13 mouse cellular contexts compared by ENCODE assay signal in genomic region chr5:120280991-120281602, GRCm38 (mm10).
DNase-seq lines count a peak whose midpoint lies in the region; ATAC-seq lines count a peak whose summit lies in the region.
"Had no signal": no experiment of that assay in that cellular context is flagged by ENCODE, and none has a peak within 500 bp of the region (broad histone marks: within the 10 kb centered on the region; RNA-seq: fewer than 3 reads in every experiment).

No protein-coding gene starts in this region.

- ATAC-seq in hindbrain, embryonic 13.5 days (ENCODE audit: low FRiP score): no peak
- peak; percentile 44; the same call in 1 of the 2 replicates for ATAC-seq in midbrain, embryonic 15.5 days (replicated peaks)
- no peak for ATAC-seq in erythroblast, adult 5-6 weeks (replicated peaks; ENCODE audit: low FRiP score, poor library complexity, severe bottlenecking)

- H3K4me3 ChIP-seq in hindbrain, embryonic 13.5 days: no peak overlapping the region
- H3K4me3 ChIP-seq in midbrain, embryonic 15.5 days: no peak overlapping the region
- H3K4me3 ChIP-seq: limb, embryonic 15.5 days had no signal

- peak; percentile 50 for DNase-seq in embryo, embryonic 10.5 days (ENCODE audit: low spot score)
- DNase-seq in embryo, embryonic 10 days (ENCODE audit: low spot score): no peak
- peak; percentile 75 for DNase-seq in R1 (ENCODE audit: low read depth, low spot score)
- DNase-seq in frontal cortex, postnatal 14 days (ENCODE audit: low spot score in 2 of 2): no peak
- no peak for DNase-seq in gastrocnemius, postnatal 4 days (ENCODE audit: low spot score in 2 of 2)
- DNase-seq: adrenal gland, postnatal 36 days; heart, postnatal 10 days; lung, postnatal 36 days; thymus, postnatal 4 days had no signal

- H3K9ac ChIP-seq in hindbrain, embryonic 13.5 days: peak overlapping the region; percentile 51; the same call in 1 of the 2 replicates
- H3K9ac ChIP-seq in midbrain, embryonic 15.5 days: 0 out of 2 replicates have a peak overlapping the region, but pooled peaks have one; percentile 21
- H3K9ac ChIP-seq: limb, embryonic 15.5 days had no signal

- peaks cover 44% of the 10 kb centered on the region for H3K27me3 ChIP-seq in hindbrain, embryonic 13.5 days
- peaks cover 9% of the 10 kb centered on the region; the same call in 1 of the 2 replicates for H3K27me3 ChIP-seq in midbrain, embryonic 15.5 days (replicated peaks)

- H3K9me3 ChIP-seq in hindbrain, embryonic 13.5 days: no peaks in the 10 kb centered on the region
- H3K9me3 ChIP-seq in midbrain, embryonic 15.5 days: no peaks in the 10 kb centered on the region
- H3K9me3 ChIP-seq: limb, embryonic 15.5 days had no signal

- peak overlapping the region; percentile 23 for H3K4me2 ChIP-seq in hindbrain, embryonic 13.5 days
- H3K4me2 ChIP-seq in midbrain, embryonic 15.5 days: peak overlapping the region; percentile 20; the same call in 1 of the 2 replicates
- H3K4me2 ChIP-seq: limb, embryonic 15.5 days had no signal

- no peaks in the 10 kb centered on the region for H3K36me3 ChIP-seq in hindbrain, embryonic 13.5 days
- H3K36me3 ChIP-seq in midbrain, embryonic 15.5 days (replicated peaks): no peaks in the 10 kb centered on the region
- H3K36me3 ChIP-seq: limb, embryonic 15.5 days had no signal

- H3K27ac ChIP-seq in hindbrain, embryonic 13.5 days: peak overlapping the region; percentile 84
- peak overlapping the region; percentile 78 for H3K27ac ChIP-seq in midbrain, embryonic 15.5 days
- H3K27ac ChIP-seq: limb, embryonic 15.5 days had no signal

- WGBS in hindbrain, embryonic 13.5 days: 1% methylated on average over 22 of the region's 22 CpGs
- 4% methylated on average over 22 of the region's 22 CpGs for WGBS in midbrain, embryonic 15.5 days

- peaks cover 41% of the 10 kb centered on the region for H3K4me1 ChIP-seq in hindbrain, embryonic 13.5 days (replicated peaks)
- H3K4me1 ChIP-seq in midbrain, embryonic 15.5 days: peaks cover 33% of the 10 kb centered on the region

Comparison
In these comparisons a context has a peak if more than half of its experiments do, and no peak if none do; other contexts are left out.
1. DNase-seq: peak in embryo, embryonic 10.5 days (single experiment) and R1 (single experiment); none in embryo, embryonic 10 days (single experiment), frontal cortex, postnatal 14 days (0 of 2) and gastrocnemius, postnatal 4 days (0 of 2).